Mouse (Mus musculus) cerebellum, adult 8-10 months (tissue): Measurements from ENCODE around the gene Mxd4.
A peak's percentile ranks its signal among the peaks of the same experiment; 100 is the strongest.

Source experiments
- DNase-seq: peaks from one replicate; pipeline ENCODE4 v3.0.0; 2022

The Mxd4 gene

DNA sequence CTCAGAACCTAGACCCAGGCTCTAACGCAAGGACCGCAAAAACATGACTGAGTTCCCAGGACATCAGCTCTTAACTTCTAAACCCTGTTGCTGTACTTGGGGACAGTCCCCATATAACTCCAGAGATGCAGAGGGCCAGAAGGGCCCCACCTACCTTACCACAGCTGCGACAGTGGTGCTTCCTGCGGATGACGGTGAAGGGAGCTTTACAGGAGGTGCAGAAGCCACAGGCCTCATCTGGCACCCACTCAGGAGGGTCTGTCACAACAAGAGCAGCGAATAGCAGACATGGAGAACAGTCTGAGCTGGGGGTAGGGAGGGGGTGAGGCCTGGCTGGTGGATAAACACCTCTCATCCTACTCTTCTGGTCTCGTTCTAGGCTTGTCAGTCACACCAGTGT lies 8.9 kb upstream of the Mxd4 start:
- no peak for DNase-seq

- DNase-seq = no peak
These were observed 8.3 kb upstream of the Mxd4 start for GRCm38 (mm10) chr5:34195786-34196185.

DNA sequence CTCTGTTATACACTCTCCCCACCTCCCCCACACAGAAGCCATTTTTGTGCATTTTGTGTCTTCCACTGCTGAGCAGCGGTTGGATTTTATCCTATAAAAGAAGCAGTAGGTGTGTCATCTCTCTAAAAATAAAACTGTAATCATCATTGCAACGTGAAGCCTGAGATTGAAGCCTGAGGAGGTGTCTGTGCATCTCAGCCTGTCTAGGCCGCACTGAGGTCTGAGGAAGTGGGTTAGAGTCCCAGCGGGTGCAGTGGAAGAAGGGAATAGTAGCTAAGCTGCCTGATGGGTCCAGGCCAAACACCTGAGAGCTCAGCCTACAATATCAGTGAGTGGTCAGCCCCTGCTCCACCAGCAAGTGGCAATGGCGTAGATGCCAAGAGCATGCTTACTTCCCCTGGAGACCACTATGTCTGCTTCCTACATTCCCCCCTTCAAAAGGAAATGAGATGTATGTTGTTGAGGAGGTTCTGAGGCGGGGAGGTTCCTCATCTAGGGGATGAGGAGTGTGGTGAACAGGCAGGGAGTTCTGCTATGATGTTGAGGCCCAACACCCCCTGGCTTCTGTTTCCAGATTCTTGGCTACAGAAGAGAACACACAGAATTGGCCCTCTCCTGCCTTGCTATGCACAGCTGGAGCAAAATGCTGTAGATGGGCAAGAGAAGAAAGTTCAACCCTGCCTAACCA lies 7.6 kb upstream of the Mxd4 start:
- no peak for DNase-seq

DNA sequence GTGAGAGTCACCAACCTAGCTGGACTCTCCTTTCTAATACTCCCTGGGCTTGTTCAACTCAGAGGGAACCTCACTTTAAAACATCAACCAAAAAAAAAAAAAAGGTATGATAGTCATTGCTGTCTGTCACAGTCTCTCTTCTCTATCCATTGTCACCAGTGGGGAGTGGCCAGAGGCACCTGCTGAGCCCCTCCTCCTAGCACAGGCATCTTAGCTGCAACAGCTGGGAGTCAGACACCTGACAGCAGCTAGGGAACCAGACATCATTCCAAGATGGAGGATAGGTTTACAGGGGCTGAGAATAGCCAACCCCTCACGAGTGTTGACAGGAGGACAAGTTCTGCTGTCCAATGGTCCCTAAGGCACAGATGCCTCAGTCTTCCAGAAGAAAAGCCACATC lies 6.9 kb upstream of the Mxd4 start:
- DNase-seq = no peak

DNA sequence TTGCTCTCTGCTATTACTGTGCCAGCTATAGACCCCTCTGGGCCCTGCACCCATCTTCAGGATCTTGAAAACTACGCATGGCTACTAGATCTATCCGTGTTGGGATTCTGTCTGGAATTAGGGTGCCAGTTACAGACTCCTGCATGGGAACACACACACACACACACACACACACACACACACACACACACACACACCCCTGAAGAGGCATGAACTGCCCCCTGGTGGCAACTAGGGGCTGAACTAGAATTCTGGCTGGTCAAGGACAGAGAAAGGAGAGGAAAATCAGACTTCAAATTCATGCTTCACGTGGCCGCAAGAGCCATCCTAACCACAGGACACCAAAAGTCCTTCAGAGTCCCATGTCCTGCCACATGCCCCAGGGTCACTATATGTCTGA lies 4.3 kb upstream of the Mxd4 start:
- DNase-seq = no peak

DNA sequence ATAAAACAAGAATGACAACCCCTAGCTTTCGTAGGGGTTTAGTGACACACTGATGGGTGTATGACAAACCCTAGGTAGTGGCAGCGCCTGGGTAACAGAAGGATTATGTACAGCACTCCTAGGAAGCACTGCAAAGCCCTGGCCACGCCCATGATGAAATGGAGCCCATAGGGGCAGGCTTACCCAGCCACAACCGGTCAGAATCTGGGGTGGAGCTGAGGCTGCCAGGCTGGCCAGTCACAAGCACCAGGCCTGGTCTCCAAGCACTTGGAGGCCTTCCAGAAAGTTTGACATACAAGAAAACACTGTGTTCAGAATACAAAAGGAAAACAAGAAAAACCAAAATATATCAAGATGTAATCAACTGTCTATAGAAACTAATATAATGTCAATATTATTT lies 3.5 kb upstream of the Mxd4 start:
- DNase-seq = no peak

DNA sequence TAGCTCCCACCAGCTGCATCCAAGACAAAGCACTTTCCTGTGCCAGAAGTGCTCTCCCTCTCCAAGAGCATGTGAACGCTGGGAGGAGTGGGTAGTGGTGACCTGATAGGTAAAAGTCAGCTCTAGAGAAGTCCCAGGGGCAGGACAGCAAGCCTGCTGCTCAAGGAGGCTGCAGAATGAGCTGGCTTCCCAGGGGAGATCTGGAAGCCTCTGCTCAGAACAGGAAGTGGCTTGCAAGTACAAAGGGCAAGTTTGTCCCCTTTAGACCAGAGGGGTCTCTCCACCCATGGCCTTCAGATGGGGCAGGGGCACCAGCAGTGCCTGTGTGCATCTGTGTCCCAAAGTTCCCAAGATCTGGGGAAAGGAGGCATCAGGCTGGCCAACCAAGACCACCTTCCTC lies 2.0 kb upstream of the Mxd4 start:
- no peak for DNase-seq

DNA sequence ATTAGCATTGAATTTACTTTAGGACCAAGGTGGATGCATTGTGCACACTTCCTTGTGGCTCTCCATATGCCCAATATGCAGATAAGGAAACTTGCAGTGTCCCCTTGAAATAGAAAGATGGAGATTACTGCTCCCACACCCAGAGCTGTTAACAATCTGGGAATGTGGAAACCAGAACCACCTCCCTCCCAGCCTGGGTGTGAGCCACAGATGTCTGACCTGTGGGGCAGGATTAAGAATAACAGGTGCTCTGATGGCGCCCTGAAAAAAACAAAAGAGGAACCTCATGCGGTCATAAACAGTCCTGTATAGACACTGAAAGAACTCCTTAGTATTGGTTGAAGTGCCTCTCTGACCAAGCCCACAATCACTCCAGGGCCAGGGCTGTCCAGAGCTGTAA lies 1.3 kb upstream of the Mxd4 start:
- DNase-seq = no peak

DNA sequence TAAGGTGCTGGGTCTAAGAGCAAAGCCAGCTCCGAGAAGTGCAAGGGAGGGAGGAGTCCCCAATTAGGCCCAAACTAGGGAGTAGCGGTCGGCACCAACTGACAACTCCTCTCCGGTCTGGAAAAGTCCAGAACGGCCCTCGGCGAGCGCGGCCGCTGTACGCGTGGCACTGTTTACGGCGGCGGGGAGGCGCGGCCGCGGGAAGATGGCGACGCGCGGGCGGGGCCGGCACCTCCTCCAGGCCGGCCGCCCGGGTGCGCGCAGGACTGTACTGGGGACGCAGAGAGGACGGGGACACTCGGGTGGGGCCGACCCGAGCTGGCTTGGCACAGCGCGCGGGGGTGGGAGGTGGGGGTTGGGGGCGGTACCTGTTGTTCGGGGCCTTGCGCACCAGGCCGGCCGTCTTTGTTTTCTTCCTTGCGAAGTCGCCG lies 544 bp downstream of the Mxd4 start:
- no peak for DNase-seq

GRCm38 (mm10) chr5:34186391-34186790 lies 1.1 kb downstream of the Mxd4 start:
- no peak for DNase-seq

DNA sequence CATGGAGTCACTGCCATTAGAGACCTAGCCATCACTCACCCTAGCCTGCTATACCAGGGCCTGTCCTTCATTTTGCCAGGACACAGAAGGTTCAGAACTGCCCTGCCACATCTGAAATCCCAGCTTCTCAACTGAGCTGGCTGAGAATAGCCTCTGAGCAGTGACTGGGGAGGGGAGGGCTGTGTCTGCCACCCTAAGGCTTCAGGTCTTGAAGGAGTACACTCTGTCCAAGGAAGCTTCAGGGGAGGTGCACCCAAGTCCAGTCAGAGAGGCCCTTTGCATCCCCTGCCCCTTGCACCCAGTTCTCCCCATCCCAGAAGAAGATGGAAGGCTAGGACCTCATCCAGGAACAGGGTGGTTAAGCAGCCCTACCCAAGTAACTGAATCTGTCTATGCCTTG lies 1.7 kb downstream of the Mxd4 start:
- DNase-seq = no peak

- DNase-seq = no peak
These were observed 2.4 kb downstream of the Mxd4 start for GRCm38 (mm10) chr5:34185051-34185580.

GRCm38 (mm10) chr5:34183976-34184375 lies 3.5 kb downstream of the Mxd4 start:
- no peak for DNase-seq

DNA sequence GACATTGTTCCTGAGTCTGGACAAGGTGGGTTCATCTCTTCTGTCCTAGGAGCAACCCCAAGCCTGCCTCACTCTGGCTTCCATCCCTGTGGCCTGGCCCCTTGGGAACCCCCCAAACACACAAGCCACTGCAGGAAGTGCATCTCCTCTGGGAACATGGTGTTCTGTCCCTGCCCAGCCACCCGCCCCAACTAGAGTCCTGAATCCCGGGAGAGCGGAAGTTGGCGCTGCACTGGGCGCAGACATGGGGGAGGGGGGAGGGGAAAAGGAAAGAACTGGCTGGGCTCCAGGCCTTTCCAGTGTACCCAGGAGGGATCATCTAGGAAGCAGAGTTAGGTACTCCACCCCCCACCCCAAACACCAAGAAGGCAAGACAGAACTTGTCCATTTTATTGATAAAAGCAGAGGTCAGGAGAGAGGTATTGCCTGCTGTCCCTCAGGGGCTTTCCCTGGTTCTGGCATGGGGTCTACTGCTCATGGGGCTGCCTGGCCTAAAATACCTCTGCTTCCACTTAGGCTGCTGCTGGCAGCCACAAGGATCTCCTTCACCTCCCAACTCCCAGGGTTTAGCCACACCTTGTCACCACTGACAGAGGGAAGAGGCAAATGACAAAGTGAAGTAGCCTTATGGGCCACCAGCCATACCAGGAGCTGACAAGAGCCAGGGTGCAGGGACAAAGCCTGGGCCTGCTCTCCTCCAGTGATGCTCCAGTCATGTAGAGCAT lies 4.2 kb downstream of the Mxd4 start:
- no peak for DNase-seq

DNA sequence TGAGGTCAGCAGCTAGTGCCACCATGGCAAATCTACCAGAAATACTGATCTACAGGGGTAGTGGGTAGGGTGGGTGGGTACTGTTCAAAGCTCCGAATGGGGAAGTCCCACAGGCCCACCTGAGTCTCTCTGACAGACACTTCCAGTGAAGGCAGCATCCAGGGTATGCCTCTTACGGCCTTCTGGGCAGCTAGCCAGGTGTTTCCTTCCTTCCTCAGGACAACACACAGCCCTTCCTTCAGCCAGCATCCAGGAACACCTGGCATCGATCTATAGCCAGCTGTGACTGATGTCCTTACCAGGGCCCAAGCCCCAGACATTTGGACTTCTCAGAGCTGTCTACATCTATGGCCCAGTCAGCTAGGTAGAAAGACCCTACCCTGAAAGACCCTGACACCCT lies 5.0 kb downstream of the Mxd4 start:
- peak; percentile 28 for DNase-seq

GRCm38 (mm10) chr5:34177821-34178220 lies 9.7 kb downstream of the Mxd4 start:
- DNase-seq = peak; percentile 20

DNA sequence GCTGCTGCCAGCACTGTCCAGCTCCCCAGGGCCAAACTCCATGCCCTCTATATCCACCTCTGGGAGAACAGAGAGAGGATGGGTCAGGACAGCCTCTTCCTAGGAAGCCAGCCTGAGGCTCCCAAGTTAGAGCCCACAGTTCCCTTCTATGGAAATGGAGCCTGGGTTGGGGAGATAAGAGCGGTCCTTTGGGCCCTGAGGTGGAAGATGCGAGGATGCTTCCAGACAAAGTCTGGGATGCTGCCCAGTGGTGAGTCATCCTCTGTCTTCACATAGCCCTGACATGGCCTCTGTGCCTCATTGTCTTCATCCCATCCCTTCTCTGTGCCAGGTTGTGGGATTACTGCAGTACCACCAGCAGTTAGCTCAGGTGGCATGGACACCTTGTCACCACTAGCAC lies 10.4 kb downstream of the Mxd4 start:
- DNase-seq = peak; percentile 65

GRCm38 (mm10) chr5:34176691-34177090 lies 10.8 kb downstream of the Mxd4 start:
- peak; percentile 44 for DNase-seq

GRCm38 (mm10) chr5:34175403-34175694 lies 12.2 kb downstream of the Mxd4 start:
- DNase-seq = peak; percentile 34

GRCm38 (mm10) chr5:34174550-34175402 lies 12.7 kb downstream of the Mxd4 start:
- DNase-seq = peak; percentile 33

DNA sequence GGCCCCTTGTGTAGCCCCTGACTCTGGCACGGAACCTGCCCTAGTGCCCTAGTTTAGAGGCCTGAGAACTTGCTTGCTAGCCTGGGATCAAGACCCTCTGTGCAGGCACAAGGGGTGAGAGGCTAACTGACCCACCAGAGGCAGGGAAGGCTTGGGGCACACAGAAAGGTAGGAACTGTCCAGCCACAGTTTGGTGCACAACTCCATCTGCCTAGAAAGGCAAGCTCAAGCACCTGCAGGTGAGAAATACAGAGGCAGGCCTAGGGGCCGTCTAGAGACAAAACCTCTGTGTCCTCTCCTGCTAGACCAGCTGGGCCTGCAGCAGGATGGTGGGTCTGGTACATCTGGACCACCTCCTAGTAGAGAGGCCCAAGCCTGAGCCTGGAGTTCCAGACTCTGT lies 13.5 kb downstream of the Mxd4 start:
- DNase-seq = peak; percentile 21

DNA sequence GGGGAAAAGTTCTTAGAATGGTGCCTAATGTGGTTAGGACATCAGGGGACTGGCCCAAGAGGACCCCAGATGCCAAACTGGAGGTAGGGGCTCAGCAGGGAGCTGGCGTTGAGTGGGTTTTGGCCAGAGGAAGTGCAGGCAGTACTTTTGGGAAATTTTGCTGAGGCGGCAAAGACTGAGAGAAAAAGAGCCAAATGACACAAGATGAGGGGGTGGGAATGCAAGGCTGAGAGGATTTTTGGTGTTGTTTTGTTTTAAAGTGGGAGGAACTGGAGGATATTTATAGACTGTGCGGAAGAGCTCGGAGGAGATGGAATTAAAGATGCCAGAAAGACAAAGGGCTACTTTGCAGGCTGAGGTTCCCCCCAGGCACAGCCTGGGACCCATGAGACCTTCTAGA lies 16.8 kb downstream of the Mxd4 start:
- DNase-seq = peak; percentile 35

DNA sequence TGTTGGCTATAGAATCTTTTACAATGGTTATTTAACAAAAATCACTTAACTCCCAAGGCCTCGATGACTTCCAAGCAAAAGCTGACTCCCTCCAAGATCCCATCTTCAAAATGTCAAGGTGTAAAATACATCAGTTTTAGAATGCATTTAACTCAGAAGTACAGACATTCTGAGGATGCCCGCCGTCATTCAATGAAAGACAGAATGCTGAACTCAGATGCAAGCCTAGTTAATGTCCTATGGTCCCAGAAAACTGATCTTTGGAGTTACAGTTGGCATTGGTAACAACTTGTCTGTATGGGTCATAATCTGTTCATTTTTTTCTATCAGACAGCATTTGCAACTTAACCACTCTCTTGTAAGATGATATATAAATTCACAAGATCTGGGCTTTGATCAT lies 17.6 kb downstream of the Mxd4 start:
- DNase-seq = no peak
